Mouse (Mus musculus) lung, postnatal 0 days (tissue): Measurements from ENCODE around the gene Spag8. TPM values are rescaled to one million over a fixed set of nuclear protein-coding genes. Genes with fewer than 3 reads are reported as not detected.

Source experiments
- ATAC-seq: fragments of 200-750 bp; cut with Nextera tagmentation; 2 replicates; pipeline ENCODE4 v1.8.0; 2017; ENCODE audit warnings: moderate library complexity
- DNase-seq: peaks from one replicate; pipeline ENCODE4 v3.0.0-alpha.2; 2016; ENCODE audit warnings: low spot score
- H3K27ac ChIP-seq: fragments of 300-500 bp; sonication (generic); 2 replicates; pipeline ENCODE4 v1.5.1; 2014; ENCODE audit warnings: antibody characterized with exemption, mild to moderate bottlenecking, low read length, mixed read lengths
- H3K27me3 ChIP-seq: fragments of 300-500 bp; sonication (generic); replicated peaks from 2 replicates; pipeline ENCODE4 v1.6.1; 2014; ENCODE audit warnings: low read length, mixed read lengths; ENCODE audit not compliant: insufficient read depth
- H3K36me3 ChIP-seq: fragments of 300-500 bp; sonication (generic); 2 replicates; pipeline ENCODE4 v1.6.1; 2014; ENCODE audit warnings: low read length, mixed read lengths; ENCODE audit not compliant: insufficient read depth
- H3K4me1 ChIP-seq: fragments of 300-500 bp; sonication (generic); 2 replicates; pipeline ENCODE4 v1.6.1; 2014; ENCODE audit warnings: antibody characterized with exemption, low read depth, low read length, mixed read lengths; ENCODE audit not compliant: insufficient read depth
- H3K4me2 ChIP-seq: fragments of 300-500 bp; sonication (generic); replicated peaks from 2 replicates; pipeline ENCODE4 v1.6.1; 2014; ENCODE audit warnings: low read depth, mild to moderate bottlenecking, low read length, moderate library complexity, mixed read lengths
- H3K4me3 ChIP-seq: fragments of 300-500 bp; sonication (generic); 2 replicates; pipeline ENCODE4 v1.5.1; 2014; ENCODE audit warnings: low read depth, low read length
- H3K9ac ChIP-seq: fragments of 300-500 bp; sonication (generic); replicated peaks from 2 replicates; pipeline ENCODE4 v1.6.1; 2014; ENCODE audit warnings: low read depth, mild to moderate bottlenecking
- H3K9me3 ChIP-seq: fragments of 300-500 bp; sonication (generic); 2 replicates; pipeline ENCODE4 v1.6.1; 2016; ENCODE audit warnings: low read length, mixed read lengths
- CTCF ChIP-seq: IDR thresholded peaks from 2 replicates; pipeline ENCODE4 v1.5.1; 2016; ENCODE audit warnings: antibody characterized with exemption, mild to moderate bottlenecking
- EP300 ChIP-seq: IDR thresholded peaks from 2 replicates; pipeline ENCODE4 v1.6.1; 2016; ENCODE audit warnings: antibody characterized with exemption, mild to moderate bottlenecking, control low read depth
- WGBS: fragments of 180-500 bp; shearing (Covaris S2); extraction: QIAGEN DNeasy Blood & Tissue Kit; methylation state at CpG from one replicate; pipeline ENCODE4 v1.1.7; 2014; 5-methylcytosine and 5-hydroxymethylcytosine counted together
- polyA plus RNA-seq: library from polyadenylated mRNA; unstranded; fragments of >200 nt; fragmentation: Nextera tagmentation; extraction: Ambion mirVana; gene quantifications from 2 replicates; pipeline ENCODE4 v1.2.1, GENCODE M21; 2015

The Spag8 gene
- polyA plus RNA-seq, 1 experiment from 2014 or later, result 10.4 TPM

DNA sequence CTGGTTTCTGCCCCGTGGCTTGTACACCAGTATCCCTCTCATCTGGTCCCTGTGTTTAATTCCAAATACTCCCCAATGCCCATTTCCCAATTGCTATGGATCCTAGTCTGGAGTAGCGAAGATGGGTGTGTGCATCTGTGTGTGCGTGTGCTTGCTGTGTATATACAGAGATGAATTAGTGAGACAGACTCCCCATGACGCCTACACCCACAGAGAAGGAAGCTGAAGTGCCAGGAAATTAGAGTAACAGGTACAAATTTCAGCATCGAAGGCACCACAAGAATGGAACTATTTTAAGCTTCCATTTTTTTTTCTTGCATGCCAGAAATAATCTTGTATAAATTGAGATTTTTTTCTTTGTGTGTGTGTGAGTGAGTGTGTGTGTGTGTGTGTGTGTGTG, 37.6 kb upstream of the Spag8 start:
- 71% methylated on average over 5 of the region's 5 CpGs for WGBS
- Histone ChIP-seq H3K27me3 (no peaks in the 10 kb centered on the region), H3K27ac (no peak overlapping the region), H3K9ac (no peak overlapping the region), H3K4me2 (no peak overlapping the region), H3K36me3 (no peaks in the 10 kb centered on the region), H3K9me3 (no peaks in the 10 kb centered on the region), H3K4me1 (peaks cover 2% of the 10 kb centered on the region; the same call in 1 of the 2 replicates), H3K4me3 (no peak overlapping the region)
- no peak for DNase-seq
- no peak for ATAC-seq
- TF ChIP-seq EP300 (no peak), CTCF (no peak)

- no peak overlapping the region for H3K4me2 ChIP-seq
- DNase-seq (no peak), ATAC-seq (no peak)
- TF ChIP-seq CTCF (no peak), EP300 (no peak)
- no peaks in the 10 kb centered on the region for H3K27me3 ChIP-seq
- H3K9ac ChIP-seq, result no peak overlapping the region
- peaks cover 2% of the 10 kb centered on the region; the same call in 1 of the 2 replicates for H3K4me1 ChIP-seq
- no peak overlapping the region for H3K4me3 ChIP-seq
- no peaks in the 10 kb centered on the region for H3K36me3 ChIP-seq
- no peaks in the 10 kb centered on the region for H3K9me3 ChIP-seq
- H3K27ac ChIP-seq, result no peak overlapping the region
- 90% methylated on average over 17 of the region's 17 CpGs for WGBS
Measured at GRCm38 (mm10) chr4:43690021-43690420, 36.6 kb upstream of the Spag8 start.

DNA sequence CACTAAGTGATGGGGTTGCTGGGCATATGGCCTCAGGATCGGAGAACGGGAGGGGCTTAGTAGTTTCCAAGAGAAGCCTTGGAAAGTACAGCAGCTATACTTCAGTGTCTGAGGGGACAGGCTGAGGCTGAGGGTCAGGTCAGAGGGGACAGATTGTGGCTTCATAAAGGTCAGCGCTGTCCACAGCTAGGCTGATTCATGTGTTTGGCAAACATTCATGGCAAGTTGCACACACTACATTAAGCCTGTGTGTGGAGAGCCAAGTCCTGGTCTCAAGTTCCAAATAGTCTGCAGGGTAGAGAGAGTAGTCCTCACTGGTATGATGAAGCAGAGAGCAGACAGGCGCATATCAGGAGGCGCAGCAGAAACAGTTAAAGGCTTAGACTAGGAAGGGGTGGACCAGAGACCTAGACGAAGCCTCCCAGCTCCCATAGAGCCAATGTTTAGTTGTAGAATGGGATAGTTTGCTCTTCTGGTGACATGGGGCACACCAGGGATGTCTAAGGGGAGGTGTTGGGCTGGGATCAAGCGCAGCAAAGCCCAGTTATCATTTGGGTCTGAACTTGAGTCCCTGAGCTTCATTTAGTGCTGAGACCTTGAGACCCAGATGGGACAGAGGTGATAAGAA, 26.1 kb upstream of the Spag8 start:
- H3K27ac ChIP-seq, result no peak overlapping the region
- no peak overlapping the region for H3K4me2 ChIP-seq
- 83% methylated on average over 7 of the region's 7 CpGs for WGBS

GRCm38 (mm10) chr4:43678541-43678940, 25.1 kb upstream of the Spag8 start:
- 89% methylated on average over 6 of the region's 6 CpGs for WGBS
- no peaks in the 10 kb centered on the region for H3K27me3 ChIP-seq
- H3K9me3 ChIP-seq, result no peaks in the 10 kb centered on the region
- H3K4me2 ChIP-seq, result no peak overlapping the region
- H3K4me1 ChIP-seq, result no peaks in the 10 kb centered on the region
- no peak overlapping the region for H3K9ac ChIP-seq
- no peak for TF ChIP-seq CTCF
- TF ChIP-seq EP300, result no peak
- no peak overlapping the region for H3K27ac ChIP-seq
- H3K36me3 ChIP-seq, result peaks cover 19% of the 10 kb centered on the region; the same call in 1 of the 2 replicates
- DNase-seq (no peak), ATAC-seq (no peak)
- no peak overlapping the region for H3K4me3 ChIP-seq

More for the DNA sequence above, 26.1 kb upstream of the Spag8 start:
- Histone ChIP-seq H3K4me3 (no peak overlapping the region), H3K27me3 (no peaks in the 10 kb centered on the region), H3K9me3 (no peaks in the 10 kb centered on the region), H3K9ac (no peak overlapping the region), H3K36me3 (peaks cover 19% of the 10 kb centered on the region; the same call in 1 of the 2 replicates), H3K4me1 (no peaks in the 10 kb centered on the region)
- ATAC-seq (no peak), DNase-seq (no peak)
- TF ChIP-seq CTCF (no peak), EP300 (no peak)

- 72% methylated on average over 4 of the region's 4 CpGs for WGBS
Measured at GRCm38 (mm10) chr4:43675608-43676007, 22.2 kb upstream of the Spag8 start.

DNA sequence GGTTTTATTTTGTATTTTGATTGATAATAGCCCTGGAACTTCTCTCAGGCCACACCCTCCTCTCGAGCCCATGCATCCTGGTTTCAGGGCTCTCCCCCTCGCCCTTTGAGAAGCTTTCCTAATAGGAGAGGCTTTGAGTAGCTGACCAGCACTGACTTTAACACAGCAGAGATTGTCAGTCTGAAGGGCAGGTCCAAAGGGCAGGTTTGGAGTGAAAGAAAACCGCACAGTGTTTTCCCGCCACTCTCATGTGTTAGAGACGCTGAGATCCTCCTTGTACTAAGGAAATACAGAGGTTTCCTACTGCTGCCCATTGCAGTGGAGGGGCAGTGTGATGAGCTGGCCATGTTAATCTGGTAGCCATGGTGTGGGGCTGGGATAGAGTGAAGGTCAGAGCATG, 21.6 kb upstream of the Spag8 start:
- Histone ChIP-seq H3K9ac (no peak overlapping the region), H3K9me3 (no peaks in the 10 kb centered on the region)
- WGBS, result 74% methylated on average over 5 of the region's 5 CpGs

More at GRCm38 (mm10) chr4:43675608-43676007, 22.2 kb upstream of the Spag8 start:
- DNase-seq (no peak), ATAC-seq (no peak)
- Histone ChIP-seq H3K9ac (no peak overlapping the region), H3K27ac (no peak overlapping the region), H3K36me3 (0 out of 2 replicates have a peak, but pooled peaks cover 8% of the 10 kb centered on the region), H3K27me3 (no peaks in the 10 kb centered on the region), H3K4me3 (no peak overlapping the region), H3K4me1 (no peaks in the 10 kb centered on the region), H3K9me3 (no peaks in the 10 kb centered on the region), H3K4me2 (no peak overlapping the region)
- TF ChIP-seq EP300 (no peak), CTCF (no peak)

More for the DNA sequence above, 21.6 kb upstream of the Spag8 start:
- Histone ChIP-seq H3K4me1 (peaks cover 2% of the 10 kb centered on the region; the same call in 1 of the 2 replicates), H3K4me3 (no peak overlapping the region), H3K27ac (no peak overlapping the region), H3K27me3 (no peaks in the 10 kb centered on the region), H3K4me2 (no peak overlapping the region), H3K36me3 (0 out of 2 replicates have a peak, but pooled peaks cover 8% of the 10 kb centered on the region)
- DNase-seq, result no peak
- no peak for ATAC-seq
- TF ChIP-seq CTCF, result no peak
- TF ChIP-seq EP300, result no peak
